Mouse (Mus musculus): ENCODE measurements around the gene Olfr803. TPM values are rescaled to one million over a fixed set of nuclear protein-coding genes. Genes with fewer than 3 reads are reported as not detected.

Olfr803 gene
- polyA plus RNA-seq, 1 experiment from 2014 or later = not detected

Small RNA genes within 50 kb of the gene (microRNA-seq; reads per million reads assigned to microRNA genes)
- gene Gm24485 = not detected

Other genes starting within 250 kb of the Olfr803 start
- not detected in 2 replicates for gene Olfr787, start 232.4 kb downstream of the Olfr803 start, polyA plus RNA-seq (2014; fragmentation: Nextera tagmentation; extraction: Ambion mirVana)
- not detected in 2 replicates for gene Olfr788, start 223.3 kb downstream of the Olfr803 start, polyA plus RNA-seq (2014; fragmentation: Nextera tagmentation; extraction: Ambion mirVana)
- not detected in 2 replicates for gene Olfr789, start 209.5 kb downstream of the Olfr803 start, polyA plus RNA-seq (2014; fragmentation: Nextera tagmentation; extraction: Ambion mirVana)
- not detected in 2 replicates for gene Olfr790, start 195.8 kb downstream of the Olfr803 start, polyA plus RNA-seq (2014; fragmentation: Nextera tagmentation; extraction: Ambion mirVana)
- not detected in 2 replicates for gene Olfr791, start 172.5 kb downstream of the Olfr803 start, polyA plus RNA-seq (2014; fragmentation: Nextera tagmentation; extraction: Ambion mirVana)
- not detected in 2 replicates for gene Olfr792, start 155.1 kb downstream of the Olfr803 start, polyA plus RNA-seq (2014; fragmentation: Nextera tagmentation; extraction: Ambion mirVana)
- not detected in 2 replicates for gene Olfr794, start 126.6 kb downstream of the Olfr803 start, polyA plus RNA-seq (2014; fragmentation: Nextera tagmentation; extraction: Ambion mirVana)
- not detected in 2 replicates for gene Olfr796, start 81.7 kb downstream of the Olfr803 start, polyA plus RNA-seq (2014; fragmentation: Nextera tagmentation; extraction: Ambion mirVana)
- not detected in 2 replicates for gene Olfr798, start 66.4 kb downstream of the Olfr803 start, polyA plus RNA-seq (2014; fragmentation: Nextera tagmentation; extraction: Ambion mirVana)
- not detected in 2 replicates for gene Olfr799, start 56.8 kb downstream of the Olfr803 start, polyA plus RNA-seq (2014; fragmentation: Nextera tagmentation; extraction: Ambion mirVana)
- not detected in 2 replicates for gene Olfr800, start 36.6 kb downstream of the Olfr803 start, polyA plus RNA-seq (2014; fragmentation: Nextera tagmentation; extraction: Ambion mirVana)
- gene Olfr801, start 20.4 kb downstream of the Olfr803 start, polyA plus RNA-seq (2014; fragmentation: Nextera tagmentation; extraction: Ambion mirVana) = not detected in 2 replicates
- gene Olfr802, start 6.1 kb downstream of the Olfr803 start, polyA plus RNA-seq (2014; fragmentation: Nextera tagmentation; extraction: Ambion mirVana) = 0.05 TPM in 1 of 2 replicates, not detected in the other
- not detected in 2 replicates for gene Olfr804, start 8.9 kb upstream of the Olfr803 start, polyA plus RNA-seq (2014; fragmentation: Nextera tagmentation; extraction: Ambion mirVana)
- gene Olfr805, start 35.1 kb upstream of the Olfr803 start, polyA plus RNA-seq (2014; fragmentation: Nextera tagmentation; extraction: Ambion mirVana) = not detected in 2 replicates
- gene Olfr806, start 47.6 kb upstream of the Olfr803 start, polyA plus RNA-seq (2014; fragmentation: Nextera tagmentation; extraction: Ambion mirVana) = not detected in 2 replicates
- gene Olfr807, start 63.5 kb upstream of the Olfr803 start, polyA plus RNA-seq (2014; fragmentation: Nextera tagmentation; extraction: Ambion mirVana) = not detected in 2 replicates
- gene Olfr808, start 71.2 kb upstream of the Olfr803 start, polyA plus RNA-seq (2014; fragmentation: Nextera tagmentation; extraction: Ambion mirVana) = not detected in 2 replicates
- gene Olfr809, start 80.4 kb upstream of the Olfr803 start, polyA plus RNA-seq (2014; fragmentation: Nextera tagmentation; extraction: Ambion mirVana) = not detected in 2 replicates
- not detected in 2 replicates for gene Olfr810, start 100.6 kb upstream of the Olfr803 start, polyA plus RNA-seq (2014; fragmentation: Nextera tagmentation; extraction: Ambion mirVana)
- gene Olfr811, start 110.1 kb upstream of the Olfr803 start, polyA plus RNA-seq (2014; fragmentation: Nextera tagmentation; extraction: Ambion mirVana) = not detected in 2 replicates
- not detected in 2 replicates for gene Olfr812, start 151.8 kb upstream of the Olfr803 start, polyA plus RNA-seq (2014; fragmentation: Nextera tagmentation; extraction: Ambion mirVana)
- not detected in 2 replicates for gene Olfr813, start 161.1 kb upstream of the Olfr803 start, polyA plus RNA-seq (2014; fragmentation: Nextera tagmentation; extraction: Ambion mirVana)
- not detected in 2 replicates for gene Olfr814, start 185.6 kb upstream of the Olfr803 start, polyA plus RNA-seq (2014; fragmentation: Nextera tagmentation; extraction: Ambion mirVana)
- gene Olfr815, start 211.6 kb upstream of the Olfr803 start, polyA plus RNA-seq (2014; fragmentation: Nextera tagmentation; extraction: Ambion mirVana) = not detected in 2 replicates
- not detected in 2 replicates for gene Olfr816, start 221.3 kb upstream of the Olfr803 start, polyA plus RNA-seq (2014; fragmentation: Nextera tagmentation; extraction: Ambion mirVana)